Mouse (Mus musculus) embryonic stem cell, embryonic (primary cell): ENCODE data around the gene Abcc4.

Source experiments
- CTCF ChIA-PET, 4 experiments: fragments of 300-600 bp in 2 of 4; fragments of 350-600 bp in 2 of 4; sonication (Branson Sonifier 250); formaldehyde crosslinking; loops; one replicate each; lab custom pipeline; 2022; ENCODE audit warnings: inconsistent platforms in 2 of 4; lab: Charles Lee
- POLR2A ChIA-PET, 4 experiments: fragments of 300-600 bp in 2 of 4; fragments of 350-600 bp in 2 of 4; sonication (Branson Sonifier 250); formaldehyde crosslinking; loops; one replicate each; lab custom pipeline; 2022; ENCODE audit warnings: antibody characterized with exemption in 4 of 4, inconsistent platforms in 1 of 4; lab: Charles Lee

The Abcc4 gene

DNA sequence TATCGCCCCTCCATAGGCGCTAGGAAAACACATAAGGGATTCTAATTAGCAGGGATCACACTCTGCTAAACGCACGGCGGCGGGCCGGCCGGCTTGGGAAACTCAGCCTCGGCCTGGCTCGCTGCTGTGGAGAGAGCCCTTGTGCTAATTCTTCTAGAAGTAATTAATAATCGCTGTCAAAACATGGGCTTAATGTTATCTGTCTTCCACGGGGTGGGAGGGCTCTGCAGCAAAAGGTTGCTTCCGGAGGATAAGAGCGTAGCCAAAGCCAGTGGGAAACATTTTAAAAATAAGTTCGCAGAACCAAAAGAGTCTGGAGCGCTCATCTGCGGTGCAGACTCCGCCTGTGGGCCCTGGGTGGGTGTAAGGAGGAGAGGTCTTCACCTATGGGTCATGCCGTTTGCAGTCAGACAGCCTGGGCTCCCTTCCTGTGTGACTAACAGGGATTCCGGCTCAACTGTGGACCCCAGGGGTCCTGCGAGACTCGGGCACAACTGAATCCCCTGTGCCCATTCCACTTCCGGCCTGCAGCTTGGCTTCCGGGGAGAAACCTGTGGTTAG is 154.2 kb downstream of the Abcc4 start:
- POLR2A ChIA-PET, result interaction anchor here in 1 of 4 experiments (1.5 kb wide), 2 partner anchors 9 to 15 kb away, joined by 4 to 5 read pairs; no protein-coding TSS in a partner anchor
- CTCF ChIA-PET, result no interaction called here

DNA sequence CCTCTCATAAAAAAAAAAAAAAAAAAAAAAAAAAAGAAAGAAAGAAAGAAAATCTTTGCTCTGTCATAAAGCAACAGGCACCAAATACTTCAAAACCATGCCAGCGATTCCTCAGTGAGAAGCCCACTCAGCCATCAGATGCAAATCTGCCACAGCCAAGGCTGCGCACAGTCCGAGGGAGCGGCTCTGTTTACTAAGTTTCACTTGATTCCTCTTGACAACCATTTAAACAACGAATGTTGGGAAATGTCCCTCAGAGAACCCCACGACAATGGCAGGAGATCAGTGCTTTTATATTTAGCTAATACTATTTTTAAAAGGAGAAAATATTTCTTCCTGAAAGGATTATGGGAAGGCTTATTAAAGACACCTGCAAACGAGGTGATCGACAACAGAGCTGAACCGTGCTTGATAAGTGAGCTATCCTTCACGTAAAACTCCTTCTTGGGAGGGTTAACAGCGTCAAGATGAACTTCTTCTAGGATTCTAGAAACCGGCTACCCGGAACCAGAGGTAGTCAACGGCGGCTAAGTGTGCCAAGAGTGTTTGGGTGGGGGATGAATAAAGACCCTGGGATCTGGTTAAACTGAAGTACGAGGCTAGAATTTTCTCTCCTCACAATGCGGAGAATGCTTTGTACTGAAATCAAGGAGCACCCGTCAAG is 154.8 kb downstream of the Abcc4 start:
- ChIA-PET POLR2A (interaction anchor here in 2 of 4 experiments (0.7 to 1.9 kb wide), 3 partner anchors 8 to 199 kb away, joined by 3 to 8 read pairs (median 5); no protein-coding TSS in a partner anchor), CTCF (no interaction called here)

DNA sequence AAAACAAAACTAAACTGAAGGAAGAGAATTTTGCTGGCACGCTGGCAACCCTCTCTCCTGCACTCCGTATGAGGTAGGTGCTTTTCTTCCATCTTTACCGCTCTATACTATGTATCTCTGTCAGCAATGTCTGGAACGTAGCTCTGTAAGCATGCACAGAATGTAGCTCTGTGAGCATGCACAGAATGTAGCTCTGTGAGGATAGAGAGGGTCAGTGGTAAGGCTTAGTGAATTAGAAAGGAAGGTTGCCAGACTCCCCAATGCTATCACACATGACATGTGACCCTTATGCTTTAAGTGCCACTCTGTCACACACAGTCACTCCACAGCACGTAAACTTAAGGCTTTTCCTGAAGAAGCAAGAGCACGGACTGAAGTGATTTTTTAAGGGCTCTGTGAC is 161.5 kb downstream of the Abcc4 start:
- ChIA-PET POLR2A (interaction anchor here in 2 of 4 experiments (1.1 to 1.2 kb wide), 2 partner anchors 9 to 10 kb away, joined by 3 read pairs; no protein-coding TSS in a partner anchor), CTCF (interaction anchor here in 1 of 4 experiments (0.6 kb wide), 1 partner anchor 23 kb away, joined by 4 read pairs; no protein-coding TSS in a partner anchor)

DNA sequence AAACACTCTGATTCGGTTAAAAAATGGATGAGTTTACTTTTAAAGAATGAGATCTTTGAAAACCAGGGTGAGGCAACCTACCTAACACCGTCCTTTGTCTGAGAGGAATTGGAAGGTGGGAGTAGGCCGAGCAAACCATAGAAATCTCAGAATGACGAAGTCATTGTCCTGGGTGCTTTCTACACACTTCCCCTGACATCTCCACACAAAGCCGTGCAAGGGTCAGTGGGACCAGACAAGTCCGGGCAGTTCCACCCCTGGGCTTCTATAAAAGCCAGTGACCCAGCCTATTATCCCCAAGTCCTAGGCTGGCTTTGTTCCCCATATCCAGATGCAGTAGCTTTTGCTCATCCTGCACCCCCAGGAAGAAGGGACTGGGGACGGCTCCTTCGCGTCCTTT is 163.1 kb downstream of the Abcc4 start:
- CTCF ChIA-PET, result no interaction called here
- POLR2A ChIA-PET, result interaction anchor here in 3 of 4 experiments (0.6 to 1.4 kb wide), 3 partner anchors 9 to 438 kb away, joined by 3 to 5 read pairs (median 4); no protein-coding TSS in a partner anchor

DNA sequence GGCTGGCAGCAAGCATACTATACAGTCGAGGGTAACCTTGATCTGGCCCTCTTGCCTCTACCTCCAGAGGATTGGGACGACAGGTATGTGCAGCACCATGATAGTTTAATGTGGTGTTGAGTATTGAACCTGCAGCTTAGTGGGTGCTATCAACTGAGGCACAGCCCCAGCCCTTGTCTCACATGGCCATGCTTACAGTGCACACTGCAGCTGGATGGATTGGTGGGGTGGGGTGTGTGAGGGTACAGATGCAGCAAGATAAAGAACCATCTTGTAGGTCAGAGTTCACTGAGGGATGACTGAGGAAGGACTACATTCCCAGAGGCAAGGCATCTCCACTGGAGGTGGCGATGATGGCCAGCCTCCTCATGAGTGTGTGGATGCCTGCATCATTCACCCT is 174.5 kb downstream of the Abcc4 start:
- POLR2A ChIA-PET, result no interaction called here
- CTCF ChIA-PET, result no interaction called here

DNA sequence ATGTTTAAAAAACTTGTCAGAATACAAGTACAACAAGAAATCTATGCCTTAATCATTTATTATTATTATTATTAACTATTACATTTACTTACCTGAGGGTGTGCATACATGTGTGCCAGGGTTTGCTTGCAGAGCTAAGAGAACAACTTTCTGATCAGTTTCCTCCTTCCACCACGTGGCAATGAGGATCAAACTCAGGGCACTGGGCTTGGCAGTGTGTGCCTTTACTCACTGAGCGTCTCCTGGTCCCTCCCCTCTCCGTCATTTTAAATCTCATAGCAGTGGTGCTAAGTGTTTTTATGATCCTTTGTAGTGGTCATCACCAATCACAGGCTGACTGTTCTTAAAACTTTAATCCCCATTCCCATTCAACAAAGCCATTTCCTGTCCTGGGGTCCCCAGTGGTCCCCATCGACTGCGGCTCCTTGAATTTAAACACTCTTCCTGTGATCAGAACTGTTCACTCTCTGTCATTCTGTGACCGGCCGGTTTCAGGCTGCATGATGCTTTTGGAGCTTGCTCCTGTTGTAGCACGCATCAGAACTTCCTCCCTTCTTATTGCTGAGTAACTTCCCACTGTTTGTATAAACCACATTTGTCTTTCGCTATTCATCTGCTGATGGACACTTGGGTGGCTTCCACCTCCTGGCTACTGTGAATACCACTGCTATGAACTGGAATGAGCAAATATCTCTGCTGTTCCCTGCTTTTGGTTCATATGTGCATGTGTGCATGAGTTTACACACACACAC is 191.6 kb downstream of the Abcc4 start:
- POLR2A ChIA-PET, result interaction anchor here in 1 of 4 experiments (0.7 to 1.8 kb wide), 2 partner anchors 8 to 12 kb away, joined by 3 to 4 read pairs; no protein-coding TSS in a partner anchor
- CTCF ChIA-PET, result interaction anchor here in 1 of 4 experiments (1.0 kb wide), 1 partner anchor 305 kb away, joined by 3 read pairs; no protein-coding TSS in a partner anchor

DNA sequence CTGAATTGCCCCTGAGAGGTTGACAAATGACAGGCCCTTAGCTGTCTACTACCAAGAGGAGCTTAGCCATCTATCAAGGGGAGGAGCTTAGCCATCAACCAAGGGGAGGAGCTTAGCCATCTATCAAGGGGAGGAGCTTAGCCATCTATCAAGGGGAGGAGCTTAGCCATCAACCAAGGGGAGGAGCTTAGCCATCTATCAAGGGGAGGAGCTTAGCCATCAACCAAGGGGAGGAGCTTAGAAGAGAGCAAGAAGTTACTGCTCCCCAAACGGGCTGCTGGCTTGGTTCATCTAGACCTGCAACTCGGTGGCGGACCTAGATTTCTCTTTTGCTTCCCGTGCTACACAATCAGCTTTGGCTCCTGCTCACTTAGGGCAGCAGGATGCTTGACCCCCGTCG is 194.3 kb downstream of the Abcc4 start:
- CTCF ChIA-PET, result interaction anchor here in 3 of 4 experiments (0.5 to 1.2 kb wide), 4 partner anchors 9 to 1546 kb away, joined by 3 to 5 read pairs (median 3); no protein-coding TSS in a partner anchor
- POLR2A ChIA-PET, result interaction anchor here in 1 of 4 experiments (0.6 to 1.1 kb wide), 5 partner anchors 11 to 303 kb away, joined by 3 to 5 read pairs (median 3); no protein-coding TSS in a partner anchor

DNA sequence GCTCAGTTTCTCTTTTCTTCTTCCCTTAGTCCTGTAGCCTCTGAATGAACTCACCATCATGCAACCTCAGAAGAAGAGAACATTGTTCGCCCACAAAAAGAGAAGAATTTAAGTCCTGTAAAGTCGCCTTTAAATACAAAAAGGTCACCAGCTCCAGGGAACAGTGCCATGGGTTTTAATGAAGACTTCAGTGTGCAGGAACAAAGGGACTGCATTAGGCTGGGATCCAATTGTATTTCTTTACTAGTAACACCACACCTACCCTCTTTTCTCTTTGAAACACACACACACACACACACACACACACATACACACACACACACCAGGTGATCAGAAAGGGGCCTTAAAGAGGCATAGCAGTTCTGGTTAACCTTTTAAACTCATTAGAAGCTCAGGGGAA is 195.2 kb downstream of the Abcc4 start:
- ChIA-PET CTCF (interaction anchor here in 2 of 4 experiments (0.6 to 1.2 kb wide), 3 partner anchors 10 to 257 kb away, joined by 3 read pairs; no protein-coding TSS in a partner anchor), POLR2A (interaction anchor here in 1 of 4 experiments (0.6 to 1.1 kb wide), 4 partner anchors 15 to 514 kb away, joined by 3 to 5 read pairs (median 4); no protein-coding TSS in a partner anchor)

DNA sequence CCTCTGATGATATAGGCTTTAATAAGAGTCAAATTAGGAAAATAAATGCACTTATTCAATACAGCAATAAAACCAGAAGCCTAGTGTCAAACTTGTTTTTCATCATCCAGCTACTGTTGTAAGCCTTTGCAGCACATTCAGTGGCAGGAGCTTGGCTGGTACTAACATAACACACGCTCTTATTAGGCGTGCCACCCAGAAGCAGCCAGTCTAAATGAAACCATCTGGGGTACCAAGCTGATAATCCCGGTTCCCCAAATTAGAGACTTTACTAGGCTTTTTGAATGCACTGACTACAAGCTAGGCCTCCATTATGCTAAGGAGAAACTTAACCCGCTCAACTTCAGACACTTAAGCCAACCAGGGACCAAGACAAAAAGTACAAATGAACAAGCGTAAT is 195.8 kb downstream of the Abcc4 start:
- POLR2A ChIA-PET, result no interaction called here
- CTCF ChIA-PET, result no interaction called here

DNA sequence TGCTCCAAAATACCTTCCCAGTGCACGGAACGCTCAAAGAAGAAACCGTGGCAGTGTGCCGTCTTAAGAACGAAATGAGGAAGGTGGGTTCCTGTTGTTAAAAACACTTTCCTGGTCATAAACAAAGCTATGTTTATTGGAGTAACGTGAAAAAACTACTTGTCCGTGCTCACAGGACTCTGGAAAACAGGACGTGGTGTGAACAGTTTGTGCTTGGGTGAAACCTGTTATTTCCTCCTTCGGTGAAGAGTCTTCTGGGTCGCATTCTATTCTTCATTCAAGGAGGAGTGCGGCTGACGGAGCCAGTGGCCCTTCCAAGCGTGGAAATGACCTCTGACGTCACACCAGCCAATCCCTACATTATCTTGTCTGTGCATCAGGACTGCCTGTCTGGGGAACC is 198.2 kb downstream of the Abcc4 start:
- CTCF ChIA-PET, result no interaction called here
- POLR2A ChIA-PET, result no interaction called here

DNA sequence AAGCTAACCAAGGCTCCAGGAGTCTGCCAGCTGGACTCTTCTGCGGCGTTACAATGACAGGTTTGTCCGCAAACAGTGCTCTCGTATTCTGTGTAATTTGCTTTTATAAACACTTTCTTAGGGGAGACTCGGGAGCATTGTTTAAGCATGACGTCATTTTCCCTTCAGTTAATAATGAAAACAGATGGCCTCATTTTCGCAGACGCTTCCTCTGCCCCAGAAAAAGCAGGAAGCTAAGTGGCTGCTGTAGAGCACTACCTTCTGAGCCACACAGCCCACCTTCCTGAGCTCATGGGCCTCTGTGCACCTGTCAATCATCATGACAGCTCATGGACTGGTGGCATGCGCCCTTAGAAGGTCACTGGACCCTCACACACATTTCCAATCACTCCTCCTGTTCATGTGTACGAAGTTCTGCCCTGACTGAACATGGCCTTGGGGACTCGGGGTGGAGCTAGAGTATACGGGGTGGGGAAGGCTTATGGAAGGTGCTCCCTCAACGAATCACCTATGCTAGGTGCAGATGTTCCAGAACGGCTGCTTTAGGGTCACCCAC is 199.3 kb downstream of the Abcc4 start:
- POLR2A ChIA-PET, result interaction anchor here in 2 of 4 experiments (0.8 to 1.6 kb wide), 3 partner anchors 8 to 32 kb away, joined by 3 to 4 read pairs (median 4); no protein-coding TSS in a partner anchor
- CTCF ChIA-PET, result no interaction called here

DNA sequence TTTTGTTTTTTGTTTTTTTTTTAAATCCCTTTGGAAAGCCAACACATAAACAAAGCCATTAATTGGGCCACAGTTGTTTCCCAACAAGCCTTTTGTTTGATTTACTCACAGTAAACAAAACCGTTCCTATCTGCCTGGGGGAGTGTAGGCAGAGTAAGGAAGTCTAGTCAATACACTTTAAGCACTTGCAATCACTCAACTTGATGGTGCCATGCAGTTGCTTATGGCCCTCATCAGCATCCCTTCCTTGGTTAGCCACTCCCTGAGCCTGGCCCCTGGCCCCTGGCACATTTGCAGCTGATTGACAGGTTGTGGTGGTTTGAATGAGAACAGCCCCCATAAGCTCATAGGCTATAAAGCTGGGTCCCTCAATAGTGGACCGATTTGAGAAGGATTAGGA is 209.3 kb downstream of the Abcc4 start:
- CTCF ChIA-PET, result interaction anchor here in 1 of 4 experiments (0.6 to 1.3 kb wide), 2 partner anchors 271 to 273 kb away, joined by 4 read pairs; no protein-coding TSS in a partner anchor
- POLR2A ChIA-PET, result interaction anchor here in 1 of 4 experiments (1.4 kb wide), 1 partner anchor 15 kb away, joined by 5 read pairs; no protein-coding TSS in a partner anchor

DNA sequence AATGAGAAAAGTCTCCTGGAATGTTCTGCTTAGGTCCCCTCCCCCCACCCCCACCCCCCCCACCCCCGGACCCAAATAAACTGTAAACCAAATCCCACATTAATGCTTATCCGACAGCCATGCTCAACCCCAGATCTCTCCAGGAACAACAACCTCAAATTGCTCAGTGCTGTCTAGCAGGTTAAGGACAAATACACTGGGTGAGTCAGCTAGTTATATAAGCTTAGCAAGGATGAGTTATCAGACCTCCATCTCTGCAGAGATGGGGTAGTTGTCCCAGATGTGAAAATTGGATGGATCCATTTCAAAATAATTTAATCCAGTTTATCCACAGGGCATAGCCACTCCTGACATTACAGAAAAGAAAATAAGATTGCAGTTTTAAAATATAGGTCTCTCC is 210.6 kb downstream of the Abcc4 start:
- CTCF ChIA-PET, result no interaction called here
- POLR2A ChIA-PET, result interaction anchor here in 1 of 4 experiments (1.4 kb wide), 1 partner anchor 16 kb away, joined by 5 read pairs; no protein-coding TSS in a partner anchor

DNA sequence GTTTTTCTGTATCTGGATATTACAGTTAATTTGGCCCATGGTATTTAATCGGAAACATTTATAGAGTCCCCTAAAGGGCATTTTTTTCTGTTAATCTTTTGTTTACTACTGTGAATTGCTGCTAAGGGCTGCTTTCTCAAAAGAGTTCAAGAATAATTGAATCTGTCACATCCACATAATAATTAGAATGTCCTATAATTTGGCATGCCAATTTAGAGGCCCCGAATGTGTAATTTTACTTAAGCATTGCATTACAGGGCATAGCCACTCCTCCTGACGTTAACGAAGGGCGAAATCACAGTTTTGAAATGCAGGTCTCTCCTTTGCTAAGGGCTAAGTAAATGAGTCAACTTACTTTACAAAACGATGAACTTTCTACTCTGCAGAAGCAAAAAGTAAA is 214.3 kb downstream of the Abcc4 start:
- ChIA-PET POLR2A (no interaction called here), CTCF (no interaction called here)

DNA sequence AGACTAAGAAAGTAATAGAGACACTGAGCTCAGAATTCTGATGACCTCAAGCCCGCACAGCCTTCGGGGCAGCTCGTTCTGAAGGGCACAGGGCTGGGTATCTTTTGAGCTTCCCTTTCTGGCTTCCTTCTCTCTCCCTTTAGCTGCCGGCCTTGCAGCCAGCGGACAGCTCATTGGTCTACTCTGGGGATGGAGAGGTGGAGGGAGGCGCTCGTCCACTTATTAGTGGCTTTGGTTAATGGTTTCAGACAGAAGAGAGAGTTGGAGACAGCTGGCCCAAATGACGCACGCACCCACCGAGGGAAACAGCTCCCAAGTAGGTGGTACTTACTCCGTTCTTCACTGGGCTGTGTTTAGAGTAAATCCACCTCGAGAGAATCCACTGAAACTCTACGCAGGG is 214.7 kb downstream of the Abcc4 start:
- POLR2A ChIA-PET, result interaction anchor here in 2 of 4 experiments (0.5 to 1.3 kb wide), 2 partner anchors 17 to 447 kb away, joined by 3 to 4 read pairs; no protein-coding TSS in a partner anchor

DNA sequence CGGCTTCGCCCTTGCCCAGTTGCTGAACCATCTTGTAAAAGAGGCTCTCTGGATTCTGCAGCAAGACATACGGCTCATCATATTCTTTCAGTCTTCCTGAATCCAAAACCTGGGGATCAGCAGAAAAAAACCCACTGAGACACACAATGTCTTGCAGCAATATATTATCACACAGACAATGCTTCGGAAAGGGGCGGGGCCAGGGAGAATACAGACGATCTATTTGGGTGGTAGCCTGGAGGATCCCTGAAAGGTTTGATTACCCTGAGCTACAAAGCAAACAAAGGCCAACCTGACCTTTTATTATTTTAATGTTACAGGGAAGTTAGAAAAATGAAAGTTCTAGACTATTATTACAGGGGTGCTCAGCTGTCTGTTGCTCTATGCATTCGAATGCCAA is 215.5 kb downstream of the Abcc4 start:
- ChIA-PET POLR2A (interaction anchor here in 2 of 4 experiments (0.5 to 1.4 kb wide), 6 partner anchors 11 to 448 kb away, joined by 3 to 4 read pairs (median 3); no protein-coding TSS in a partner anchor), CTCF (interaction anchor here in 3 of 4 experiments (0.6 to 1.0 kb wide), 5 partner anchors 14 to 331 kb away, joined by 3 to 8 read pairs (median 3); no protein-coding TSS in a partner anchor)

More for the DNA sequence above, 214.7 kb downstream of the Abcc4 start:
- CTCF ChIA-PET, result interaction anchor here in 2 of 4 experiments (0.9 to 1.0 kb wide), 2 partner anchors 15 to 17 kb away, joined by 3 read pairs; no protein-coding TSS in a partner anchor

DNA sequence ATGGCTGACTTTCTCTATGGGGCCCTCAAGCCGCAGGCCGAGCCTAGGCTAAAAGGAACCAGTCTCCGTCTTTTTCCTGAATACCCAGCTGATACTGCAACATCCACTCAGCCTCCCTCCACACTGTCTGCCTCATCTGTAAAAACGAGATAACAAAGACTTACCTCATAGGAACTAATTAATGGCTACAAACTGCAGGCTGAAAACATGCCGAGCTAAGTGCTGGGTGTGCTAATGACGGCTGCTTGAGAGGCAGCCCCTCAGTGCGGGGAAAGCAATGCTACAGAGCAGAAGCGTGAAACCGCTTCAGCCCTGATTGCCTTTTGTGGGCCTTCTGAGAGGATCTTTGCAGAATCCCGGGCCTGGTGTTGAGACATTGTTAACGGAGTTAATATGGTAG is 219.7 kb downstream of the Abcc4 start:
- ChIA-PET POLR2A (no interaction called here), CTCF (no interaction called here)

DNA sequence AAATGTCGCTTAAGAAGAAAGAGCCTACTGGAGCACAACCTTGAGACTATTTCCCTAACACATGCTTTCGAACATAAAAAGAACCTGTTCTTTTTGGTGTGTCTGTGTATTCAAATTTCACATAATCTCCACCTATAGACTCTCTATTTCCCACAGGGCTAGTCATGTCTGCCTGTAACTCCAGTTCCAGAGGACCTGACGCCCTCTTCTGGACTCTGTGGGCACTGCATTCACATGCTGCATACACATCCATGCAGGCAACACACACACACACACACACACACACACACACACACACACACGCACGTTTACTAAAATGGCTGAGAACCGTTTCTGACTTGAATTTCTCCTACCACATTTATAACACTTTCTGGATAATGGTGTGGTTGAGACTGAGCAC is 220.4 kb downstream of the Abcc4 start:
- POLR2A ChIA-PET, result no interaction called here
- CTCF ChIA-PET, result interaction anchor here in 1 of 4 experiments (1.1 kb wide), 1 partner anchor 79 kb away, joined by 3 read pairs; no protein-coding TSS in a partner anchor
